Mouse (Mus musculus): Measurements from ENCODE around the gene Dhrs7. TPM values are rescaled to one million over a fixed set of nuclear protein-coding genes. Genes with fewer than 3 reads are reported as not detected.

Gene Dhrs7
- polyA plus RNA-seq (2014; fragmentation: Illumina TruSeq; extraction: RNeasy Lipid Tissue Mini Kit (QIAGEN cat#74804); ENCODE audit: low read depth, low replicate concordance), result 25.0 TPM

GRCm38 (mm10) chr12:72664735-72665337, at the start of gene Dhrs7:
TSS of gene Dhrs7 (minus strand) at chr12:72664909.

GRCm38 (mm10) chr12:72649611-72650330, 14.9 kb downstream of the Dhrs7 start, which contains the start of gene Gm4756:
TSS of gene Gm4756 (minus strand) at chr12:72649661.

Other genes starting within 250 kb of the Dhrs7 start
- gene Lrrc9, start 223.0 kb downstream of the Dhrs7 start, polyA plus RNA-seq (2014; fragmentation: Illumina TruSeq; extraction: RNeasy Lipid Tissue Mini Kit (QIAGEN cat#74804); ENCODE audit: low read depth, low replicate concordance), result not detected
- gene Pcnx4, start 128.5 kb downstream of the Dhrs7 start, polyA plus RNA-seq (2014; fragmentation: Illumina TruSeq; extraction: RNeasy Lipid Tissue Mini Kit (QIAGEN cat#74804); ENCODE audit: low read depth, low replicate concordance), result 6.2 TPM
- 0.77 TPM for gene Gm4756, start 15.2 kb downstream of the Dhrs7 start, polyA plus RNA-seq (2014; fragmentation: Illumina TruSeq; extraction: RNeasy Lipid Tissue Mini Kit (QIAGEN cat#74804); ENCODE audit: low read depth, low replicate concordance)
- gene Ppm1a, start 92.5 kb upstream of the Dhrs7 start, polyA plus RNA-seq (2014; fragmentation: Illumina TruSeq; extraction: RNeasy Lipid Tissue Mini Kit (QIAGEN cat#74804); ENCODE audit: low read depth, low replicate concordance), result 157 TPM